Mouse (Mus musculus) embryonic fibroblast, embryonic 13.5 days (primary cell): ENCODE measurements at regions not wholly inside any gene's neighbourhood (a gene's known extent, or its start where the extent isn't known, plus 50 kb on each side); places are given as distances from the start of the nearest gene placed in this dataset.

Experiments used
- CTCF ChIP-seq: IDR thresholded peaks from 2 replicates; pipeline ENCODE4 v1.5.1; 2011; ENCODE audit warnings: mild to moderate bottlenecking, control low read depth, low read length, moderate library complexity, borderline replicate concordance; ENCODE audit not compliant: insufficient read depth
- POLR2A ChIP-seq: IDR thresholded peaks from 2 replicates; pipeline ENCODE4 v1.6.1; 2011; ENCODE audit warnings: low read depth, mild to moderate bottlenecking, control low read depth, low read length, moderate library complexity

- no peak for TF ChIP-seq POLR2A
- no peak for TF ChIP-seq CTCF
Measured at GRCm38 (mm10) chr3:34136385-34136784, 55.3 kb upstream of the Dnajc19 start.
